Mouse (Mus musculus): ENCODE results near the gene Snrpd3.

DNA sequence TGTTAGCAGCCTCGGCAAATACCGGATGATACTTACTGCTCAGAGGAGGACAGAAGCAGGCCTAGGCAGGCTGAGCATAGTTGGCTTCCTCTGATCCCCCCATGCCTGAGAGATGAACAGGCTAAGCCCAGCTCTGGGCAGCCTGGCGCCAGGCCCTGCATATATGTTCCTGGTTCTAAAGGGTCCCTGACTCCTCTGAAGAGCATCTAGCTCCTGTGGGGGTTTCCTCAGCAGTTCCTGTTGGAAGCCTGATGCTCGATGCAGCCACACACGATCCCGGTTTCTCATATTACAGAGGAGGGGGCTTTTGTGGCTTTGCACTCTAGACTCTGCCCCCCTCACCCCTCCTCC is 43.2 kb downstream of the Snrpd3 start:
- no peak for TF ChIP-seq CTCF (IDR thresholded peaks at IDR 0.05; ENCODE audit: low read depth)
- no peak for TF ChIP-seq EP300 (IDR thresholded peaks at IDR 0.05; ENCODE audit: low read depth)
